Mouse (Mus musculus) stomach, postnatal 0 days (tissue): ENCODE measurements around the gene Cnot6. TPM values are rescaled to one million over a fixed set of nuclear protein-coding genes. Genes with fewer than 3 reads are reported as not detected.

Experiments
- ATAC-seq: fragments of 200-750 bp; cut with Nextera tagmentation; 2 replicates; pipeline ENCODE4 v1.8.0; 2017; ENCODE audit not compliant: low FRiP score, low TSS enrichment
- DNase-seq: peaks from one replicate; pipeline ENCODE4 v3.0.0-alpha.2; 2016; ENCODE audit warnings: low spot score
- H3K27ac ChIP-seq: fragments of 300-500 bp; sonication (generic); replicated peaks from 2 replicates; pipeline ENCODE4 v1.5.1; 2014; ENCODE audit warnings: mild to moderate bottlenecking, control low read depth
- H3K27me3 ChIP-seq: fragments of 300-500 bp; sonication (generic); 2 replicates; pipeline ENCODE4 v1.6.1; 2014; ENCODE audit warnings: low read length; ENCODE audit not compliant: control insufficient read depth, insufficient read depth
- H3K36me3 ChIP-seq: fragments of 300-500 bp; sonication (generic); 2 replicates; pipeline ENCODE4 v1.6.1; 2014; ENCODE audit warnings: low read length, mixed read lengths; ENCODE audit not compliant: control insufficient read depth, insufficient read depth
- H3K4me1 ChIP-seq: fragments of 300-500 bp; sonication (generic); replicated peaks from 2 replicates; pipeline ENCODE4 v1.6.1; 2014; ENCODE audit warnings: antibody characterized with exemption; ENCODE audit not compliant: control insufficient read depth, insufficient read depth
- H3K4me2 ChIP-seq: fragments of 300-500 bp; sonication (generic); replicated peaks from 2 replicates; pipeline ENCODE4 v1.6.1; 2014; ENCODE audit warnings: low read depth, mild to moderate bottlenecking, control low read depth, moderate library complexity
- H3K4me3 ChIP-seq: fragments of 300-500 bp; sonication (generic); 2 replicates; pipeline ENCODE4 v1.5.1; 2014; ENCODE audit warnings: low read depth, low read length, control low read depth
- H3K9ac ChIP-seq: fragments of 300-500 bp; sonication (generic); 2 replicates; pipeline ENCODE4 v1.6.1; 2014; ENCODE audit warnings: mild to moderate bottlenecking, low read length, control low read depth, mixed read lengths
- H3K9me3 ChIP-seq: fragments of 300-500 bp; sonication (generic); 2 replicates; pipeline ENCODE4 v1.6.1; 2016; ENCODE audit warnings: low read length; ENCODE audit not compliant: control insufficient read depth
- CTCF ChIP-seq: IDR thresholded peaks from 2 replicates; pipeline ENCODE4 v1.5.1; 2016; ENCODE audit warnings: antibody characterized with exemption, low read depth, mild to moderate bottlenecking, moderate library complexity
- EP300 ChIP-seq: optimal IDR thresholded peaks from 2 replicates; pipeline ENCODE3; 2016; ENCODE audit warnings: antibody characterized with exemption
- WGBS: fragments of 180-500 bp; shearing (Covaris S2); extraction: QIAGEN DNeasy Blood & Tissue Kit; methylation state at CpG from one replicate; pipeline ENCODE4 v1.1.7; 2014; 5-methylcytosine and 5-hydroxymethylcytosine counted together
- polyA plus RNA-seq: library from polyadenylated mRNA; unstranded; fragments of >200 nt; fragmentation: Nextera tagmentation; extraction: Ambion mirVana; gene quantifications from 2 replicates; pipeline ENCODE4 v1.2.1, GENCODE M21; 2015

The Cnot6 gene
- polyA plus RNA-seq, 1 experiment from 2014 or later: 29.1 TPM

- Histone ChIP-seq H3K9ac (no peak overlapping the region), H3K4me1 (peaks cover 2% of the 10 kb centered on the region; the same call in 1 of the 2 replicates), H3K9me3 (no peaks in the 10 kb centered on the region), H3K4me3 (0 out of 2 replicates have a peak overlapping the region, but pooled peaks have one; percentile 98), H3K27ac (no peak overlapping the region), H3K4me2 (peak overlapping the region; percentile 66), H3K27me3 (no peaks in the 10 kb centered on the region), H3K36me3 (no peaks in the 10 kb centered on the region)
- TF ChIP-seq CTCF (no peak), EP300 (no peak)
- 22% methylated on average over 2 of the region's 2 CpGs for WGBS
- ATAC-seq (no peak), DNase-seq (no peak)
These were observed 1.9 kb downstream of the Cnot6 start for GRCm38 (mm10) chr11:49710664-49711063.

GRCm38 (mm10) chr11:49707834-49708233 is 4.7 kb downstream of the Cnot6 start:
- Histone ChIP-seq H3K4me3 (no peak overlapping the region), H3K27ac (no peak overlapping the region), H3K4me2 (no peak overlapping the region), H3K9ac (no peak overlapping the region), H3K4me1 (no peaks in the 10 kb centered on the region; the same call in 1 of the 2 replicates), H3K9me3 (no peaks in the 10 kb centered on the region), H3K36me3 (no peaks in the 10 kb centered on the region; the same call in 1 of the 2 replicates), H3K27me3 (no peaks in the 10 kb centered on the region)
- WGBS: 58% methylated on average over 2 of the region's 2 CpGs
- DNase-seq (no peak), ATAC-seq (no peak)
- TF ChIP-seq CTCF: no peak

GRCm38 (mm10) chr11:49704804-49705203 is 7.7 kb downstream of the Cnot6 start:
- peaks cover 6% of the 10 kb centered on the region; the same call in 1 of the 2 replicates for H3K36me3 ChIP-seq
- H3K4me3 ChIP-seq: no peak overlapping the region
- no peak overlapping the region for H3K9ac ChIP-seq
- H3K9me3 ChIP-seq: no peaks in the 10 kb centered on the region
- H3K27ac ChIP-seq: no peak overlapping the region
- H3K4me2 ChIP-seq: no peak overlapping the region
- DNase-seq: no peak
- H3K27me3 ChIP-seq: no peaks in the 10 kb centered on the region
- no peak for ATAC-seq
- no peaks in the 10 kb centered on the region for H3K4me1 ChIP-seq
- WGBS: 63% methylated on average over 8 of the region's 8 CpGs
- TF ChIP-seq EP300 (no peak), CTCF (no peak)

GRCm38 (mm10) chr11:49702014-49702413 is 10.5 kb downstream of the Cnot6 start:
- no peak for TF ChIP-seq EP300
- no peak for TF ChIP-seq CTCF
- Histone ChIP-seq H3K9me3 (no peaks in the 10 kb centered on the region), H3K9ac (no peak overlapping the region), H3K27me3 (no peaks in the 10 kb centered on the region), H3K27ac (no peak overlapping the region), H3K36me3 (peaks cover 9% of the 10 kb centered on the region), H3K4me1 (no peaks in the 10 kb centered on the region), H3K4me3 (no peak overlapping the region), H3K4me2 (no peak overlapping the region)
- no peak for DNase-seq
- WGBS: 97% methylated on average over 8 of the region's 8 CpGs
- ATAC-seq: no peak

- Histone ChIP-seq H3K27ac (no peak overlapping the region), H3K27me3 (no peaks in the 10 kb centered on the region), H3K4me3 (no peak overlapping the region), H3K9ac (no peak overlapping the region), H3K4me1 (no peaks in the 10 kb centered on the region), H3K4me2 (no peak overlapping the region), H3K36me3 (peaks cover 9% of the 10 kb centered on the region), H3K9me3 (no peaks in the 10 kb centered on the region)
- ATAC-seq: no peak
- no peak for DNase-seq
- 92% methylated on average over 1 of the region's 1 CpGs for WGBS
- no peak for TF ChIP-seq EP300
- no peak for TF ChIP-seq CTCF
These were observed 13.4 kb downstream of the Cnot6 start for GRCm38 (mm10) chr11:49699079-49699478.

- no peak for DNase-seq
- no peak overlapping the region for H3K4me3 ChIP-seq
- TF ChIP-seq CTCF (no peak), EP300 (no peak)
- H3K36me3 ChIP-seq: peaks cover 9% of the 10 kb centered on the region
- H3K9ac ChIP-seq: no peak overlapping the region
- H3K27me3 ChIP-seq: no peaks in the 10 kb centered on the region
- H3K9me3 ChIP-seq: no peaks in the 10 kb centered on the region
- H3K4me1 ChIP-seq: no peaks in the 10 kb centered on the region
- WGBS: 88% methylated on average over 5 of the region's 5 CpGs
- H3K27ac ChIP-seq: no peak overlapping the region
- no peak overlapping the region for H3K4me2 ChIP-seq
- no peak for ATAC-seq
These were observed 14.7 kb downstream of the Cnot6 start for GRCm38 (mm10) chr11:49697779-49698178.
